In genomic region chr9:85326292-85327241, GRCm38 (mm10) we compare ENCODE assay signal across 8 mouse cellular contexts. TPM values are rescaled to one million over a fixed set of nuclear protein-coding genes. Genes with fewer than 3 reads are reported as not detected.
DNase-seq lines count a peak whose midpoint lies in the region; ATAC-seq and TF ChIP-seq lines count a peak whose summit lies in the region.

No protein-coding gene starts in this region.

- peak overlapping the region; percentile 88 for H3K4me2 ChIP-seq in intestine, embryonic 16.5 days (ENCODE audit: low read depth, low read length)
- H3K4me2 ChIP-seq in liver, embryonic 12.5 days, result peak overlapping the region; percentile 80
- H3K4me2 ChIP-seq in stomach, embryonic 15.5 days, result peak overlapping the region; percentile 84

- no peaks in the 10 kb centered on the region for H3K9me3 ChIP-seq in intestine, embryonic 16.5 days (ENCODE audit: control insufficient read depth, low read length)
- H3K9me3 ChIP-seq in liver, embryonic 12.5 days (replicated peaks), result no peaks in the 10 kb centered on the region
- no peaks in the 10 kb centered on the region for H3K9me3 ChIP-seq in stomach, embryonic 15.5 days

- no peaks in the 10 kb centered on the region for H3K36me3 ChIP-seq in intestine, embryonic 16.5 days (ENCODE audit: control insufficient read depth, insufficient read depth, low read length)
- no peaks in the 10 kb centered on the region for H3K36me3 ChIP-seq in liver, embryonic 12.5 days
- H3K36me3 ChIP-seq in stomach, embryonic 15.5 days, result no peaks in the 10 kb centered on the region

- DNase-seq in frontal cortex, postnatal 10 days (ENCODE audit: low spot score in 2 of 2), result peak; percentile 18 to 28
- DNase-seq in frontal cortex, adult 2 months (ENCODE audit: extremely low spot score in 1 of 2, low spot score in 1 of 2), result no peak

- ATAC-seq in granulocyte monocyte progenitor cell, adult 5-6 weeks (replicated peaks; ENCODE audit: poor library complexity, severe bottlenecking), result peak; percentile 35
- ATAC-seq in intestine, embryonic 16.5 days, result peak; percentile 71
- ATAC-seq in liver, embryonic 12.5 days, result peak; percentile 57
- ATAC-seq in monocyte, adult 5-6 weeks (replicated peaks; ENCODE audit: insufficient number of reproducible peaks, low FRiP score, low TSS enrichment, poor library complexity, severe bottlenecking), result peak; percentile 27
- ATAC-seq in stomach, embryonic 15.5 days (ENCODE audit: insufficient read depth, low FRiP score, low read depth), result peak; percentile 24

- no peak for TF ChIP-seq POLR2A in cortical plate, adult 2 months (IDR thresholded peaks at IDR 0.05; ENCODE audit: extremely low read depth, insufficient read depth, low read length)

- no peak overlapping the region; the same call in 1 of the 2 replicates for H3K27ac ChIP-seq in cortical plate, adult 2 months (ENCODE audit: insufficient read depth, low read length)
- peak overlapping the region; percentile 95 for H3K27ac ChIP-seq in intestine, embryonic 16.5 days (ENCODE audit: low read length)
- peak overlapping the region; percentile 75 for H3K27ac ChIP-seq in liver, embryonic 12.5 days
- peak overlapping the region; percentile 86 for H3K27ac ChIP-seq in stomach, embryonic 15.5 days

- no peak for TF ChIP-seq CTCF in cortical plate, adult 2 months (IDR thresholded peaks at IDR 0.05; ENCODE audit: extremely low read depth, insufficient read depth, low read length)

- peak overlapping the region; percentile 86 for H3K9ac ChIP-seq in intestine, embryonic 16.5 days (ENCODE audit: low read depth, low read length)
- H3K9ac ChIP-seq in liver, embryonic 12.5 days, result peak overlapping the region; percentile 60
- H3K9ac ChIP-seq in stomach, embryonic 15.5 days, result peak overlapping the region; percentile 59

- no peaks in the 10 kb centered on the region for H3K4me1 ChIP-seq in cortical plate, adult 2 months (ENCODE audit: control insufficient read depth, insufficient read depth, low read length)
- H3K4me1 ChIP-seq in intestine, embryonic 16.5 days (ENCODE audit: control insufficient read depth, insufficient read depth, low read length), result no peaks in the 10 kb centered on the region
- H3K4me1 ChIP-seq in liver, embryonic 12.5 days, result peaks cover 25% of the 10 kb centered on the region
- no peaks in the 10 kb centered on the region for H3K4me1 ChIP-seq in stomach, embryonic 15.5 days

- H3K27me3 ChIP-seq in intestine, embryonic 16.5 days (replicated peaks; ENCODE audit: control insufficient read depth, insufficient read depth, low read length), result no peaks in the 10 kb centered on the region
- H3K27me3 ChIP-seq in liver, embryonic 12.5 days (replicated peaks), result peaks cover 14% of the 10 kb centered on the region
- H3K27me3 ChIP-seq in stomach, embryonic 15.5 days (replicated peaks), result no peaks in the 10 kb centered on the region

- WGBS in intestine, embryonic 16.5 days, result under 1% methylated on average over 88 of the region's 88 CpGs
- under 1% methylated on average over 88 of the region's 88 CpGs for WGBS in liver, embryonic 12.5 days (ENCODE audit: insufficient replicate concordance)
- under 1% methylated on average over 87 of the region's 88 CpGs for WGBS in stomach, embryonic 15.5 days

- peak overlapping the region; percentile 77 for H3K4me3 ChIP-seq in cortical plate, adult 2 months (ENCODE audit: insufficient read depth, low read length)
- peak overlapping the region; percentile 84 for H3K4me3 ChIP-seq in intestine, embryonic 16.5 days (ENCODE audit: low read length)
- peak overlapping the region; percentile 72 for H3K4me3 ChIP-seq in liver, embryonic 12.5 days
- H3K4me3 ChIP-seq in stomach, embryonic 15.5 days (replicated peaks), result peak overlapping the region; percentile 80

RNA-seq across cellular contexts. Expression of gene Tent5a, which starts 0.6 kb away (rescaled TPM):
- polyA plus RNA-seq in frontal cortex, adult 2 months (2012; rRNA removed), result 2.1 and 2.2 TPM in 2 replicates
- 2.0 and 2.2 TPM in 2 replicates for polyA plus RNA-seq in cortical plate, adult 2 months (2012; rRNA removed)
- total RNA-seq in granulocyte monocyte progenitor cell, adult 5-6 weeks (2014; fragmentation: Nextera tagmentation), result 43.0 and 43.5 TPM in 2 replicates
- 42.8 and 48.8 TPM in 2 replicates for total RNA-seq in granulocyte monocyte progenitor cell, adult 5-6 weeks (2017)
- polyA plus RNA-seq in intestine, embryonic 16.5 days (2015; fragmentation: Nextera tagmentation; extraction: Ambion mirVana), result 17.0 and 18.0 TPM in 2 replicates
- 8.8 and 9.2 TPM in 2 replicates for polyA plus RNA-seq in liver, embryonic 12.5 days (2016; fragmentation: Nextera tagmentation; extraction: Ambion mirVana)
- 62.1 to 71.7 TPM (median 68.4 TPM) in 3 replicates for total RNA-seq in monocyte, adult 5-6 weeks (2017)
- polyA plus RNA-seq in stomach, embryonic 15.5 days (2015; fragmentation: Nextera tagmentation; extraction: Ambion mirVana), result 21.6 and 21.7 TPM in 2 replicates

RNA-seq across cellular contexts. Expression of gene Gm11114, which starts 14.0 kb away (rescaled TPM):
- not detected in 2 replicates for polyA plus RNA-seq in frontal cortex, adult 2 months (2012; rRNA removed)
- not detected in 2 replicates for polyA plus RNA-seq in cortical plate, adult 2 months (2012; rRNA removed)
- not detected in 2 replicates for total RNA-seq in granulocyte monocyte progenitor cell, adult 5-6 weeks (2014; fragmentation: Nextera tagmentation)
- total RNA-seq in granulocyte monocyte progenitor cell, adult 5-6 weeks (2017), result not detected in 2 replicates
- not detected in 2 replicates for polyA plus RNA-seq in intestine, embryonic 16.5 days (2015; fragmentation: Nextera tagmentation; extraction: Ambion mirVana)
- not detected in 2 replicates for polyA plus RNA-seq in liver, embryonic 12.5 days (2016; fragmentation: Nextera tagmentation; extraction: Ambion mirVana)
- total RNA-seq in monocyte, adult 5-6 weeks (2017), result not detected in 3 replicates
- not detected in 2 replicates for polyA plus RNA-seq in stomach, embryonic 15.5 days (2015; fragmentation: Nextera tagmentation; extraction: Ambion mirVana)

Comparison
In these comparisons a context has a peak if more than half of its experiments do, and no peak if none do; other contexts are left out.
1. DNase-seq: peak in frontal cortex, postnatal 10 days (2 of 2); none in frontal cortex, adult 2 months (0 of 2).
2. Peak in every context shown above with its lines, with median percentiles within 50 percentile points of each other: H3K4me3 ChIP-seq, ATAC-seq, H3K4me2 ChIP-seq and H3K9ac ChIP-seq.